Mouse (Mus musculus): ENCODE measurements at regions not wholly inside any gene's neighbourhood (a gene's known extent, or its start where the extent isn't known, plus 50 kb on each side); places are given as distances from the start of the nearest gene placed in this dataset.

DNA sequence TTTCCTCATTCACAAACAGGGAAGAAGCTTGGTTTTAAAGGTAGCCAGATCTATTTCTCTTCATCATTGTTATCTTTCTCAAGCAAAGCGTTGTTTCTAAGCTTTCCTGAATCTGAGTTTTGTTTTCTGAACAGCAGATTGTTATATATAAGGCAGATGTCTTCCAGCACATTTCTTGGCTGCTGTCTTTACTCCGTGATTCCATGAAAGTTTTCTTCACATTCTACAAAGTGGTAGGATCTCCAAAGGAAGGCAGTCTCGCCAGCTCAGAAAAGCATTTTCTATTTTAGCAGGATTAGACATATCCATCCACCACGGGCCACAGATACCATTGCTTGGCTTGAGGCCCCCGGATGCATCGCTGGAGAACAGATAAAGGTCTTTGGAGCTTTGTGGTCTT, 171.2 kb upstream of the Gdnf start:
- H3K27ac ChIP-seq (ENCODE audit: control insufficient read depth, insufficient read depth, low read depth, low read length, poor library complexity): no peak overlapping the region
- no peaks in the 10 kb centered on the region for H3K4me1 ChIP-seq (ENCODE audit: control insufficient read depth, insufficient read depth, low read length)
- no peak overlapping the region for H3K4me3 ChIP-seq (replicated peaks; ENCODE audit: control insufficient read depth, low read depth, low read length)
- WGBS: 75% methylated on average over 6 of the region's 6 CpGs
- TF ChIP-seq CTCF (IDR thresholded peaks at IDR 0.05; ENCODE audit: control insufficient read depth, insufficient read depth, low read length): no peak
- TF ChIP-seq POLR2A (IDR thresholded peaks at IDR 0.05; ENCODE audit: borderline replicate concordance, control insufficient read depth, low read depth, low read length): no peak

DNA sequence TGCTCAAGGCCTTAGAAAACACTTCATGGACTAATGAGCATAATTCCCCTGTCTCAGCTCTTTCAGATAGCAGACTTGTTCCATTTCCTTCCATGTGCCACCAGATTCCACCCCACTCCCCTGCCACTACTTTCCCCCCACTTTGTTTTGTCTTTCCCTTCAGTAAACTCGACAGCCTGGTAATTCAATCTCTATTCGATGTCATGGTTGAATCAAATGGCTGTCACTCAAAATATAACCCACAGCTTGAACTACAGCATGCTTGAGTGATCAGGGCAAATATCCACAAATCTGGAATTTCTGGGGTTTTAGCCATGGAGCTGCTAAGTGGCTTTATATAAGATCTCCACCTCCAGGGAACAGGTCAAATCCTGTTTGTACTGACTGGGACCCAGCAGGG, 168.6 kb upstream of the Gdnf start:
- H3K4me1 ChIP-seq (ENCODE audit: control insufficient read depth, insufficient read depth, low read length): no peaks in the 10 kb centered on the region
- no peak overlapping the region for H3K27ac ChIP-seq (ENCODE audit: control insufficient read depth, insufficient read depth, low read depth, low read length, poor library complexity)
- 67% methylated on average over 2 of the region's 2 CpGs for WGBS
- TF ChIP-seq POLR2A (IDR thresholded peaks at IDR 0.05; ENCODE audit: borderline replicate concordance, control insufficient read depth, low read depth, low read length): no peak
- TF ChIP-seq CTCF (IDR thresholded peaks at IDR 0.05; ENCODE audit: control insufficient read depth, insufficient read depth, low read length): no peak
- H3K4me3 ChIP-seq (replicated peaks; ENCODE audit: control insufficient read depth, low read depth, low read length): no peak overlapping the region

DNA sequence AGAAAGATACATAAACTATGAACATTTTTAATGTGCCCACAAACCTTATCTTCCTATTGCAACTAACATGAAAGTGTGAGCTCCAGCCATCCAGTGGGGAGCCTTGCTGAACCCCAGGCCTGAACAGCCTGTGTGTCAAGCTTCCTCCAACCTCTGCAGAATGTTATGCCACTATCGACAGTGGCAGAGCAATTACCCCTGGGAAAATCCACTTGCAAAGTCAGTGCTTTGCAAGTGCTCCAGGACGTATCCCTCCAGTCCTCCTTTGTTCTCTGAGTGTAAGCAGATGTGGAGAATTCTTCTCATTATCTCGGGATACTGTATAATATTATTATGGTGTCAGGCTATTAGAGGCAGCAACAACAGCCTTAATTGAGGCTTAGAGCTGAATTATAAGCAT, 159.9 kb upstream of the Gdnf start:
- 59% methylated on average over 3 of the region's 3 CpGs for WGBS
- H3K4me3 ChIP-seq (replicated peaks; ENCODE audit: control insufficient read depth, low read depth, low read length): no peak overlapping the region
- no peaks in the 10 kb centered on the region for H3K4me1 ChIP-seq (ENCODE audit: control insufficient read depth, insufficient read depth, low read length)
- H3K27ac ChIP-seq (ENCODE audit: control insufficient read depth, insufficient read depth, low read depth, low read length, poor library complexity): no peak overlapping the region
- TF ChIP-seq POLR2A (IDR thresholded peaks at IDR 0.05; ENCODE audit: borderline replicate concordance, control insufficient read depth, low read depth, low read length) (no peak), CTCF (IDR thresholded peaks at IDR 0.05; ENCODE audit: control insufficient read depth, insufficient read depth, low read length) (no peak)

DNA sequence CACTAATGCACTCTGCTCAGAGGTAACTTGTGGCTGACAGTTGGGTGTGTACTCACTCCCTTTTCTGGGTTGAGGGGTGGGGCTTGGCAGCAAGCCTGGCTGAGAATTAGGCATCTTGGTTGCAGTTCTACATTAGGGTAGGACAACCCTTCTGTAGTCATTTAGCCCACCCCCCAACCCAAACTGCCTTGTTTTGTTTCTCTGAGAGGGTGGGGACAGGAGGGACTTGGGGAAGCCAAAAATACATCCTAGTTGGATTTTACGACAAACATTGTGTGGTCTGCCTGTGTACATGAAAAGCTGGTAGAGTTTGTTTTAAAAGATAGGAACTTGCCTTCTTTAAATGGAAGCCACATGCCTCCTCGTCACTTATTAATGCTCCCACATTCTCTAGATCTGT, 146.8 kb upstream of the Gdnf start:
- Histone ChIP-seq H3K4me3 (replicated peaks; ENCODE audit: control insufficient read depth, low read depth, low read length) (no peak overlapping the region), H3K4me1 (ENCODE audit: control insufficient read depth, insufficient read depth, low read length) (no peaks in the 10 kb centered on the region), H3K27ac (ENCODE audit: control insufficient read depth, insufficient read depth, low read depth, low read length, poor library complexity) (no peak overlapping the region)
- WGBS: 71% methylated on average over 2 of the region's 2 CpGs
- TF ChIP-seq CTCF (IDR thresholded peaks at IDR 0.05; ENCODE audit: control insufficient read depth, insufficient read depth, low read length): no peak
- TF ChIP-seq POLR2A (IDR thresholded peaks at IDR 0.05; ENCODE audit: borderline replicate concordance, control insufficient read depth, low read depth, low read length): no peak

DNA sequence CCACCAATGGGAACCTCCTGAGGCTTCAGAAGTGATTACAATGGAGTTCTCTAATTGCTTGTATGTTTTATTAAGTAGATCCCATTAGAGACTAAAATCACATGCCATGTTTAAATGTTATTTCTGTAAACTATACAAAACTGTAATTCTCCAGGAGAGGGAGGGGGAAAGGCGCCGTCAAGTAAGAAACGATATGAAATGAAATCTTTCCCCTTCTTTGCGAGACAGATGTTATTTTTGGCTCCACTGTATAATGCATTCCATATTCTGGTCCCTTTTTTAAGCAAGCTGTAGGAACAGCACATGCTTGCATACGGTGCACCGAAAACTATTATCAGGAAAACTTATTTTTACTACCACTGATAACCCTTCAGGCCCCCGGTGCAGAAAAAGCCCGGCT, 141.0 kb upstream of the Gdnf start:
- H3K4me1 ChIP-seq (ENCODE audit: control insufficient read depth, insufficient read depth, low read length): no peaks in the 10 kb centered on the region
- no peak overlapping the region for H3K4me3 ChIP-seq (replicated peaks; ENCODE audit: control insufficient read depth, low read depth, low read length)
- TF ChIP-seq POLR2A (IDR thresholded peaks at IDR 0.05; ENCODE audit: borderline replicate concordance, control insufficient read depth, low read depth, low read length) (no peak), CTCF (IDR thresholded peaks at IDR 0.05; ENCODE audit: control insufficient read depth, insufficient read depth, low read length) (no peak)
- 88% methylated on average over 8 of the region's 8 CpGs for WGBS
- H3K27ac ChIP-seq (ENCODE audit: control insufficient read depth, insufficient read depth, low read depth, low read length, poor library complexity): no peak overlapping the region

DNA sequence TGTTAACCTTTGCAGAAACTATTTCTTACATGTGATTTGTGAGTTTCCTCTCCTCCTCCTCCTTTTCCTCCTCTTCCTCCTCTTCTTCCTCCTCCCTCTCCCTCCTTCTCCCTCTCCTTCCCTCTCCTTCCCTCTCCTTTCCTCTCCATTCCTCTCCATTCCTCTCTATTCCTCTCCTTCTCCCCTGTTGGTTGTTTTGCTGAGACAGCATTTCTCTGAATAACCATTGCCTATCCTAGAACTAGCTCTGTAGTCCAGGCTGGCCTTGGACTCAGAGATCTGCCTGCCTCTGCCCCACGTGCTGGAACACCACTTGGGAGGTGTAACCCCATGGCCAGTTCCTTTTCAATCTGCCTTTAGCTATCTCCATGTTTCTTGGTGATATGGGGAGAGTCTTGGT, 133.7 kb upstream of the Gdnf start:
- WGBS: 35% methylated on average over 1 of the region's 1 CpGs
- TF ChIP-seq CTCF (IDR thresholded peaks at IDR 0.05; ENCODE audit: control insufficient read depth, insufficient read depth, low read length) (no peak), POLR2A (IDR thresholded peaks at IDR 0.05; ENCODE audit: borderline replicate concordance, control insufficient read depth, low read depth, low read length) (no peak)
- Histone ChIP-seq H3K4me1 (ENCODE audit: control insufficient read depth, insufficient read depth, low read length) (no peaks in the 10 kb centered on the region), H3K27ac (ENCODE audit: control insufficient read depth, insufficient read depth, low read depth, low read length, poor library complexity) (no peak overlapping the region), H3K4me3 (replicated peaks; ENCODE audit: control insufficient read depth, low read depth, low read length) (no peak overlapping the region)

DNA sequence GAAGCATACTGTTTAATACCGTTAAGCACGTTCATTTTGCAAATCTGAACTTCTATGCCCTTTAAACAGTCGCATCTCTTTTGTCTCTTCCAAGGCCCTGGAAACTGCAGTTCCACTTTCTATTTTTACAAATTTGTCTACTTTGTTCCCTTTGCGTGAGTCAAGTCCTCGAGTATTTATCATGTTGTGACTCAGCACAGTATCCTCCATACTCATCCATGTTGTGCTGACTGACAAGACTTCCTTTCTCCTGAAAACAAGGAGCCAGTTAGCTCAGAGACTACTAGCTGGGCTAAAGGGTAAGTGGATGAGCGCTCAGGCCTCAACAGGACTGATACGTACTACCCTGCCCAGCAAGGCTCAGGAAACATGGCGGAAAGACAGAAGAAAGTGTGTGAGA, 131.9 kb upstream of the Gdnf start:
- Histone ChIP-seq H3K4me1 (ENCODE audit: control insufficient read depth, insufficient read depth, low read length) (no peaks in the 10 kb centered on the region), H3K27ac (ENCODE audit: control insufficient read depth, insufficient read depth, low read depth, low read length, poor library complexity) (no peak overlapping the region), H3K4me3 (replicated peaks; ENCODE audit: control insufficient read depth, low read depth, low read length) (no peak overlapping the region)
- no peak for TF ChIP-seq POLR2A (IDR thresholded peaks at IDR 0.05; ENCODE audit: borderline replicate concordance, control insufficient read depth, low read depth, low read length)
- TF ChIP-seq CTCF (IDR thresholded peaks at IDR 0.05; ENCODE audit: control insufficient read depth, insufficient read depth, low read length): no peak
- WGBS: 82% methylated on average over 8 of the region's 8 CpGs

DNA sequence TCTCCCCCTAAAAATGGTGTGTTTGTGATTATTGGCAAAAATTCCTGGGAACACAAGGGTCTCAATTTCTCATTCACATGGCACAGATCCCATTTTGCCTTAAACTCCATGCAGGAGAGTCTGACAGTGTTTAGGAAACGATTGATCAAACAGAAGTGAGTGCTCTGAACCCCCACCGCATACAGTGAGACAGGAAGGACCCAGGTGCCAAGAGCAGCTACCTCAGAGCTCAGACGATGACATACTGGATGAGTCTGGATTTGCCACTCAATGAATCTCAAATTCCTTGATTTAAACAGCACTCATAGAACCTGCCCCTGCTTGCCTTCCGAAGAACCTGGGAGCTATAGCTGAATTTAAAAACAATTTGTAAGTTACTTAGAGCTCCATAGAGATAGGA, 129.6 kb upstream of the Gdnf start:
- TF ChIP-seq CTCF (IDR thresholded peaks at IDR 0.05; ENCODE audit: control insufficient read depth, insufficient read depth, low read length): no peak
- no peak for TF ChIP-seq POLR2A (IDR thresholded peaks at IDR 0.05; ENCODE audit: borderline replicate concordance, control insufficient read depth, low read depth, low read length)
- Histone ChIP-seq H3K4me3 (replicated peaks; ENCODE audit: control insufficient read depth, low read depth, low read length) (no peak overlapping the region), H3K27ac (ENCODE audit: control insufficient read depth, insufficient read depth, low read depth, low read length, poor library complexity) (no peak overlapping the region), H3K4me1 (ENCODE audit: control insufficient read depth, insufficient read depth, low read length) (no peaks in the 10 kb centered on the region)
- WGBS: 75% methylated on average over 4 of the region's 4 CpGs

DNA sequence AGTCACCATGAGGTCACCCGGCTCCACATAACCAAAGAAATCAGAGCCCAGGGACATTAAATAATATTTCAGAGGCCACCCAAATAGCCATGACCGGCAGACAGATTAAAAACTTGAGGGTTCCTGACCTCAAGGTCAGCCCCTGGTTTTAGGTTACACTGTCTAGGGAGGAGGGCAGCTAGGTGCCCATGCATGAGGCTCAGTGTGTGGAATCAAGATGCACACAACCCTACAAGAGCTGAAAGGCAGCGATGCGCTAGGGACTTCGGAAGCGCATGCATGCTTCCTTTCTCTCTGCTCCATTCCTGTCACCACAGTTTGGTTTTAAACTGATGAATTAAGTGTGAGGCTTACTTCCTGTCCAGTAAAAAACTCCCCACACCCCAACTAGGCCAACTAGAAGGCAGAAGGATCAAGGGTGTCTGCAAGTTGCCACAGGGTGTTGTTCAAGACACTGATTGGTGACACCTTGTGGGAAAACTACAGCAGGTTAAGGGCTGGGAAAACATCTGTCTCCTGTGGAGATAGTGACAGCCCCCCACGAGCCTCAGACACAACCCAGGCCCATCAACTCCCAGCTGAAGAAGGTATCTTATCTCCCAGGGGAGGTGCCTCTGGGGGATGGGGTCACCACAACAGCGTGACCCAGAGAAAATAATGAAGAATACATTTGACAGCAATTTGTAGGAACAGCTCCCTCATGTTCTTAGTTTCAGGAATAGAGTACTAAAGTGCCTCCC, 127.2 kb upstream of the Gdnf start:
- Histone ChIP-seq H3K27ac (ENCODE audit: control insufficient read depth, insufficient read depth, low read depth, low read length, poor library complexity) (no peak overlapping the region), H3K4me1 (ENCODE audit: control insufficient read depth, insufficient read depth, low read length) (no peaks in the 10 kb centered on the region), H3K4me3 (replicated peaks; ENCODE audit: control insufficient read depth, low read depth, low read length) (no peak overlapping the region)
- 75% methylated on average over 8 of the region's 8 CpGs for WGBS
- no peak for TF ChIP-seq CTCF (IDR thresholded peaks at IDR 0.05; ENCODE audit: control insufficient read depth, insufficient read depth, low read length)
- TF ChIP-seq POLR2A (IDR thresholded peaks at IDR 0.05; ENCODE audit: borderline replicate concordance, control insufficient read depth, low read depth, low read length): no peak

Data from bone marrow, adult 2 months (tissue).